Mouse (Mus musculus): ENCODE measurements at regions not wholly inside any gene's neighbourhood (a gene's known extent, or its start where the extent isn't known, plus 50 kb on each side); places are given as distances from the start of the nearest gene placed in this dataset.

GRCm38 (mm10) chr13:100943206-100943848 is 110.1 kb upstream of the Slc30a5 start:
- TF ChIP-seq JUN (IDR thresholded peaks at IDR 0.05; ENCODE audit: insufficient read depth, low read depth, low read length): no peak
- TF ChIP-seq ZC3H11A (IDR thresholded peaks at IDR 0.05; ENCODE audit: low read depth, low read length): no peak

Measured in CH12.LX (cell line).